44 mouse cellular contexts compared by ENCODE assay signal in genomic region chr3:60085729-60086128, GRCm38 (mm10). TPM values are rescaled to one million over a fixed set of nuclear protein-coding genes. Genes with fewer than 3 reads are reported as not detected.
"Had no signal": no experiment of that assay in that cellular context is flagged by ENCODE, and none has a peak within 500 bp of the region (broad histone marks: within the 10 kb centered on the region; RNA-seq: fewer than 3 reads in every experiment).

No protein-coding gene starts in this region.

- H3K9ac ChIP-seq: heart, embryonic 12.5 days; heart, embryonic 13.5 days; heart, embryonic 15.5 days; hindbrain, embryonic 12.5 days; hindbrain, embryonic 13.5 days; hindbrain, embryonic 14.5 days; hindbrain, embryonic 15.5 days; intestine, embryonic 15.5 days; kidney, embryonic 15.5 days had no signal

- DNase-seq: heart, postnatal 10 days; heart, postnatal 14 days; heart, postnatal 36 days; heart, postnatal 4 days; kidney, adult 11 months; kidney, adult 18-20 months; kidney, adult 2 months; kidney, adult 8-10 months; kidney, adult 9 months; kidney, postnatal 10 days; kidney, postnatal 14 days; kidney, postnatal 25 days; kidney, postnatal 36 days; kidney, postnatal 4 days; layer of hippocampus, adult 9-11 months; layer of hippocampus, postnatal 36 days had no signal

- H3K4me2 ChIP-seq: heart, embryonic 11.5 days; heart, embryonic 12.5 days; heart, embryonic 13.5 days; heart, embryonic 15.5 days; hindbrain, embryonic 12.5 days; hindbrain, embryonic 13.5 days; hindbrain, embryonic 14.5 days; hindbrain, embryonic 15.5 days; intestine, embryonic 15.5 days; kidney, embryonic 15.5 days had no signal

- H3K36me3 ChIP-seq: heart, embryonic 10.5 days; heart, embryonic 12.5 days; heart, embryonic 13.5 days; heart, embryonic 15.5 days; hindbrain, embryonic 10.5 days; hindbrain, embryonic 12.5 days; hindbrain, embryonic 13.5 days; hindbrain, embryonic 15.5 days; intestine, embryonic 15.5 days; kidney, embryonic 15.5 days had no signal

- H3K4me3 ChIP-seq: heart, embryonic 10.5 days; heart, embryonic 12.5 days; heart, embryonic 13.5 days; heart, embryonic 15.5 days; hindbrain, embryonic 10.5 days; hindbrain, embryonic 12.5 days; hindbrain, embryonic 13.5 days; hindbrain, embryonic 15.5 days; intestine, embryonic 15.5 days; kidney, embryonic 15.5 days; layer of hippocampus, adult 2 months had no signal

- H3K4me1 ChIP-seq: heart, embryonic 10.5 days; intestine, embryonic 15.5 days had no signal

- H3K27me3 ChIP-seq: heart, embryonic 12.5 days; heart, embryonic 13.5 days; heart, embryonic 15.5 days; hindbrain, embryonic 12.5 days; hindbrain, embryonic 13.5 days; hindbrain, embryonic 15.5 days; intestine, embryonic 15.5 days; kidney, embryonic 15.5 days had no signal

- H3K27ac ChIP-seq: heart, embryonic 10.5 days; heart, embryonic 13.5 days; heart, embryonic 15.5 days; hindbrain, embryonic 10.5 days; hindbrain, embryonic 12.5 days; hindbrain, embryonic 13.5 days; hindbrain, embryonic 14.5 days; hindbrain, embryonic 15.5 days; hindbrain, postnatal 0 days; intestine, embryonic 15.5 days; kidney, embryonic 15.5 days; kidney, postnatal 0 days; layer of hippocampus, adult 2 months had no signal

- H3K9me3 ChIP-seq: heart, embryonic 10.5 days; heart, embryonic 12.5 days; heart, embryonic 13.5 days; heart, embryonic 15.5 days; hindbrain, embryonic 10.5 days; hindbrain, embryonic 12.5 days; hindbrain, embryonic 13.5 days; hindbrain, embryonic 15.5 days; intestine, embryonic 15.5 days; kidney, embryonic 15.5 days had no signal

- ATAC-seq: hindbrain, embryonic 16.5 days; hindbrain, postnatal 0 days; inflammation-experienced regulatory T-cells, adult 6 months; intestine, embryonic 15.5 days; intestine, embryonic 16.5 days; intestine, postnatal 0 days had no signal

RNA-seq across cellular contexts. Expression of gene Sucnr1, which starts 4.1 kb away (rescaled TPM):
- total RNA-seq: heart, adult 8-10 months; heart, postnatal 14 days; heart, postnatal 25 days; heart, postnatal 36 days; heart, postnatal 4 days; hematopoietic stem cell, adult 5-6 weeks; hindbrain, postnatal 0 days; layer of hippocampus, adult 18-20 months; layer of hippocampus, adult 2 months; layer of hippocampus, adult 8-10 months; layer of hippocampus, postnatal 10 days; layer of hippocampus, postnatal 14 days; layer of hippocampus, postnatal 25 days; layer of hippocampus, postnatal 36 days had no signal
- polyA plus RNA-seq: heart, embryonic 10.5 days; heart, embryonic 11.5 days; heart, embryonic 12.5 days; heart, embryonic 13.5 days; heart, postnatal 0 days; hindbrain, embryonic 12.5 days; hindbrain, embryonic 13.5 days; hindbrain, embryonic 14.5 days; hindbrain, embryonic 15.5 days; hindbrain, embryonic 16.5 days; inflammation-experienced regulatory T-cells, adult 6 months had no signal
